Mouse (Mus musculus) macrophage (primary cell): Measurements from ENCODE around the gene Sbk3. TPM values are rescaled to one million over a fixed set of nuclear protein-coding genes. Genes with fewer than 3 reads are reported as not detected.
A peak's percentile ranks its signal among the peaks of the same experiment; 100 is the strongest.

Experiments
- H3K27ac ChIP-seq: fragments of 350-480 bp; formaldehyde crosslinking; 2 replicates; pipeline ENCODE4 v1.9.0; 2021
- H3K36me3 ChIP-seq: fragments of 350-480 bp; formaldehyde crosslinking; 2 replicates; pipeline ENCODE4 v1.9.0; 2021; ENCODE audit errors: inconsistent target
- H3K4me3 ChIP-seq: fragments of 350-480 bp; formaldehyde crosslinking; 2 replicates; pipeline ENCODE4 v1.9.0; 2021; ENCODE audit errors: inconsistent target
- H3K79me2 ChIP-seq: fragments of 350-480 bp; formaldehyde crosslinking; 2 replicates; pipeline ENCODE4 v1.9.0; 2021; ENCODE audit errors: inconsistent target
- WGBS: methylation state at CpG from one replicate; pipeline ENCODE4 v1.1.7; 2026; ENCODE audit warnings: inconsistent platforms; ENCODE audit not compliant: missing documents; 5-methylcytosine and 5-hydroxymethylcytosine counted together
- polyA plus RNA-seq: library from polyadenylated mRNA; stranded (reverse); fragments of 250-400 nt; gene quantifications from 3 replicates; pipeline ENCODE4 v1.2.4, GENCODE M21; 2018; ENCODE audit warnings: inconsistent platforms

Gene Sbk3
- polyA plus RNA-seq, 1 experiment from 2014 or later: not detected

DNA sequence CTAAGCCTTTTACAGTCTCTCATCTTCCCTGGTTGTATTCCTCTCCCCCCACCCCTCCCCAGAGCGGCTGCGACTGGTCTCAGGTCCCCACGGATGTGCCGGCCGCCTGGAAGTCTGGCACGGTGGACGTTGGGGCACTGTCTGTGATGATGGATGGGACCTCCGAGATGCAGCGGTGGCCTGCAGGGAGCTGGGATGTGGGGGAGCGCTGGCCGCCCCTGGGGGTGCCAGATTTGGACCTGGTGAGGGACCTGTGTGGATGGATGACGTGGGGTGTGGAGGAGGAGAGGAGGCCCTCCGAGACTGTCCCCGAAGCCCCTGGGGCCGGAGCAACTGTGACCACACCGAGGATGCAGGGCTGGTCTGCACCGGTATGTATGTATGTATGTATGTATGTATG, 42.6 kb downstream of the Sbk3 start:
- Histone ChIP-seq H3K36me3 (no peaks in the 10 kb centered on the region), H3K79me2 (no peaks in the 10 kb centered on the region), H3K27ac (no peak overlapping the region), H3K4me3 (no peak overlapping the region)
- 76% methylated on average over 13 of the region's 17 CpGs for WGBS

- Histone ChIP-seq H3K36me3 (no peaks in the 10 kb centered on the region), H3K27ac (no peak overlapping the region), H3K79me2 (no peaks in the 10 kb centered on the region), H3K4me3 (no peak overlapping the region)
- WGBS: 72% methylated on average over 8 of the region's 8 CpGs
Observed at GRCm38 (mm10) chr7:4927711-4928110, 43.3 kb downstream of the Sbk3 start.

DNA sequence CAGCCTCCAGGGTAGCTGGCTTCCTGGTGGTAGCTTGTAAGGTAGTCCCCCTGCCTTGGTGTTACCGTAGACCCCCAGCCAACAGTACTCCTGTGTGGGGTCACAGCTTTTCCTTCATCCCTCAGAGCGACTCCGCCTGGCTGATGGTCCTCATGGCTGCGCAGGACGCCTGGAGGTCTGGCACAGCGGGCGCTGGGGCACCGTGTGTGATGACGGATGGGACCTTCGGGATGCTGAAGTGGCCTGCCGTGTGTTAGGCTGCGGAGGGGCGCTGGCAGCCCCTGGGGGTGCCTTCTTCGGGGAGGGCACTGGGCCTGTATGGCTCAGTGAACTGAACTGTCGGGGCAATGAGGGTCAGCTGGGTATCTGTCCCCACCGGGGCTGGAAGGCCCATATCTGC, 44.1 kb downstream of the Sbk3 start:
- 91% methylated on average over 16 of the region's 16 CpGs for WGBS
- Histone ChIP-seq H3K27ac (no peak overlapping the region), H3K4me3 (no peak overlapping the region), H3K79me2 (no peaks in the 10 kb centered on the region), H3K36me3 (no peaks in the 10 kb centered on the region)

- WGBS: 42% methylated on average over 5 of the region's 6 CpGs
- Histone ChIP-seq H3K27ac (peak within 1 kb of the TSS; percentile 25), H3K4me3 (no peak within 1 kb of the TSS), H3K36me3 (no peaks in the 10 kb centered on the region), H3K79me2 (no peaks in the 10 kb centered on the region)
Observed at GRCm38 (mm10) chr7:4925441-4926381, 45.3 kb downstream of the Sbk3 start, which contains the start of gene Ssc5d. Ssc5d (plus strand) TSS chr7:4925785.

GRCm38 (mm10) chr7:4924891-4925301, 46.1 kb downstream of the Sbk3 start:
- Histone ChIP-seq H3K79me2 (no peaks in the 10 kb centered on the region), H3K4me3 (no peak overlapping the region), H3K27ac (peak overlapping the region; percentile 25), H3K36me3 (peaks cover 4% of the 10 kb centered on the region; the same call in 1 of the 2 replicates)
- WGBS: 14% methylated on average over 1 of the region's 4 CpGs

GRCm38 (mm10) chr7:4924483-4924882, 46.5 kb downstream of the Sbk3 start:
- no peak overlapping the region for H3K4me3 ChIP-seq
- H3K79me2 ChIP-seq: no peaks in the 10 kb centered on the region
- 7% methylated on average over 4 of the region's 4 CpGs for WGBS
- H3K36me3 ChIP-seq: peaks cover 4% of the 10 kb centered on the region; the same call in 1 of the 2 replicates
- no peak overlapping the region for H3K27ac ChIP-seq

DNA sequence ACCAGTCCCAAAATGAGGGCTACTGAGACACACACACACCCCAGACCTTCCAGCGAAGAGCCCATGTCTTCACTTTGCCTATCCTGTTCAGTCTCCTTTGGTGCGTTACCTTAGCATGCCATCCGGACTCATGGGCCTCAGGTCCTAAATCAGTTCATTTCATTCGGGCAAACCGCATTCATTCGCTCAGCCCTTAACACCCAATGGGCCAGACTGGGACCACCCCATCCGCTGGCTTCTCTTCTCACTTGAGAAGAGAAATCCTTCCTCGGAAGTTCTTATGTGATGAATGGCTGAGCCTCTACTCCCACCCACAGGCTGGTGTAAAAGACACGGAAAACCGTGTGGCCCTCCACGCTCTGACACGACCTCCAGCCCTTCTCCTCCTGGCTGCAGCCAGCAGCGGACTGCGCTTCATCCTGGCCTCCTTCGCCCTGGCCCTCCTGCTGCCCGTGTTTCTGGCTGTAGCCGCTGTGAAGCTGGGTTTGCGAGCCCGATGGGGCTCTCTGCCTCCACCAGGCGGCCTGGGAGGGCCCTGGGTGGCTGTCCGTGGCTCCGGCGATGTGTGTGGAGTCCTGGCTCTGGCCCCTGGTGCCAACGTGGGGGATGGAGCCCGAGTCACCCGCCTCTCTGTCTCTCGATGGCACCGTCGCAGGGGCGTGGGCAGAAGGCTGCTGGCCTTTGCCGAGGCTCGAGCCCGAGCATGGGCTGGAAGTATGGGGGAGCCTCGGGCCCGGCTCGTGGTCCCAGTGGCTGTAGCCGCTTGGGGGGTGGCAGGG, 47.2 kb downstream of the Sbk3 start:
- Histone ChIP-seq H3K36me3 (peaks cover 8% of the 10 kb centered on the region; the same call in 1 of the 2 replicates), H3K4me3 (no peak overlapping the region), H3K79me2 (no peaks in the 10 kb centered on the region; the same call in 1 of the 2 replicates), H3K27ac (no peak overlapping the region)
- WGBS: 12% methylated on average over 37 of the region's 37 CpGs

DNA sequence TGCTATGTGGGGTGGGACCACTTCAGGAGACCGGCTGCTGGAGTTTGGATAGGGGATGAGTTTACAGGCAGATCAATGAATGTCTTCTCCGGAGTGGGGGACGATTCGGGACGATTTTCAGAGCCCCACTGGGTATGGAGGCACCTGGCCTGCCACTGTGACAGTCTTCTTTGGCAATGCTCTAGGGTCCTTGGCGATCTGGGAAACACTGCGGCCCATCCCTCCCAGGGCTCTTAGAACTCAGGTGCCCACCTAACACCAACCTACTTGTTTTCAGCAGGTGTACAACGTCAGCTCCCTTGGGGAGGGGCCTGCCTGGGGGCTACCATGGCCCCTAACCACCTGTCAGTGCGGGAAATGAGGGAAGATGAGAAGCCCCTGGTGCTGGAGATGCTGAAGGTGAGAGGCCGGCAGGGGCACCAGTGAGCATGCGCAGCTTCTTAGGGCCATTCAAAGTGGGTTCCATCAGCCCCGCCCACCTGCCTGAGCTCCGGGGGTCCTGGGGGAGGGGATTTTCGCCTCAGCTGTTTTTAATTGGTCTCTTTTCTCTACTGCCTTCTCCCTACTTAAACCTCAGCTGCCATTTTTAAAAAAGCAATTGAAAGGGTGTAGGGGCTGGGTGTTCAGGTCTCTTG, 47.9 kb downstream of the Sbk3 start:
- H3K27ac ChIP-seq: no peak overlapping the region
- peaks cover 15% of the 10 kb centered on the region; the same call in 1 of the 2 replicates for H3K36me3 ChIP-seq
- peaks cover 4% of the 10 kb centered on the region; the same call in 1 of the 2 replicates for H3K79me2 ChIP-seq
- H3K4me3 ChIP-seq: no peak overlapping the region
- 6% methylated on average over 13 of the region's 14 CpGs for WGBS

DNA sequence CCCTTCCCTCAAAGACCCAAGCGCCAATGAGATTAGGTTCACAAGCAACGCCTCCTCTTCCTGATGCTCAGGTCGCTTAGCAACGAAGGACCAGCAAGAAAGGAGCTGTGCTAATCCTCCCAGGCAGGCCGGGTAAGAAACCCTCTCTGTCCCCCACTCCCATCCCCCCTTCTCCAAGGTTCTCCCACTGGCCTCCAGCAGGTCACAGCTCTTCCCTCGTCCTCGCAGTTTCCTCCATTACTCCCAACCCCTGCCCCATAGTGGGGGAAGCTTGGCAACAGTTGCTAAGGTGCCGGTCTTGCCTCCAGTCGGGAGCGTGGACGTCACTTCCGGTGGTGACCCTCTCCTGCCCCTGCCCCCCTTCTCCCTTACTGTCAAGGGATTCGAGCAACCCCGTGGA, 48.5 kb downstream of the Sbk3 start:
- Histone ChIP-seq H3K4me3 (no peak overlapping the region), H3K36me3 (peaks cover 20% of the 10 kb centered on the region; the same call in 1 of the 2 replicates), H3K79me2 (peaks cover 9% of the 10 kb centered on the region; the same call in 1 of the 2 replicates), H3K27ac (no peak overlapping the region)
- 3% methylated on average over 14 of the region's 14 CpGs for WGBS

GRCm38 (mm10) chr7:4921824-4922482, 49.0 kb downstream of the Sbk3 start, which contains the start of gene Nat14:
Nat14 (plus strand) TSS chr7:4922028.
- Histone ChIP-seq H3K4me3 (no peak within 1 kb of the TSS), H3K79me2 (peaks cover 15% of the 10 kb centered on the region), H3K36me3 (peaks cover 20% of the 10 kb centered on the region; the same call in 1 of the 2 replicates), H3K27ac (no peak within 1 kb of the TSS)
- WGBS: 47% methylated on average over 8 of the region's 8 CpGs

GRCm38 (mm10) chr7:4920976-4921823, 49.8 kb downstream of the Sbk3 start:
- Histone ChIP-seq H3K36me3 (peaks cover 20% of the 10 kb centered on the region; the same call in 1 of the 2 replicates), H3K79me2 (peaks cover 22% of the 10 kb centered on the region), H3K27ac (no peak overlapping the region), H3K4me3 (no peak overlapping the region)
- 59% methylated on average over 23 of the region's 23 CpGs for WGBS

- 97% methylated on average over 17 of the region's 19 CpGs for WGBS
- Histone ChIP-seq H3K4me3 (no peak overlapping the region), H3K27ac (no peak overlapping the region), H3K79me2 (peaks cover 29% of the 10 kb centered on the region), H3K36me3 (peaks cover 20% of the 10 kb centered on the region; the same call in 1 of the 2 replicates)
Observed at GRCm38 (mm10) chr7:4920496-4920895, 50.5 kb downstream of the Sbk3 start.

DNA sequence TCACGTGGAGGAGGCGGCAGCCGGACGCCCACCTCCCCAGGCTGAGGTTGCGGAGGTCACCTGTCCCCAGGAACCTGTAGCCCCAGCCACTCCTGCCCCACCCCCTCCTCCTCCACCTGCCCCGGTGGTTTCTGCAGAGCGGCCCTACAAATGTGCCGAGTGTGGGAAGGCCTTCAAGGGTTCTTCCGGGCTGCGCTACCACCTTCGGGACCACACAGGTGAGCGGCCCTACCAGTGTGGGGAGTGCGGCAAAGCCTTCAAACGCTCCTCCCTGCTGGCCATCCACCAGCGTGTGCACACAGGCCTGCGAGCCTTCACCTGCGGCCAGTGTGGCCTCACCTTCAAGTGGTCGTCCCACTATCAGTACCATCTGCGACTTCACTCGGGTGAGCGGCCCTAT, 51.0 kb downstream of the Sbk3 start:
- H3K79me2 ChIP-seq: peaks cover 30% of the 10 kb centered on the region
- 93% methylated on average over 21 of the region's 21 CpGs for WGBS
- H3K36me3 ChIP-seq: peaks cover 20% of the 10 kb centered on the region; the same call in 1 of the 2 replicates
- H3K4me3 ChIP-seq: no peak overlapping the region
- no peak overlapping the region for H3K27ac ChIP-seq
